Mouse (Mus musculus) testis, adult 10 weeks (tissue): Measurements from ENCODE around the gene 4933415A04Rik. TPM values are rescaled to one million over a fixed set of nuclear protein-coding genes. Genes with fewer than 3 reads are reported as not detected.

ENCODE experiments used
- polyA plus RNA-seq: library from polyadenylated mRNA; stranded (reverse); fragments of 350-450 nt; fragmentation: Illumina TruSeq; extraction: RNeasy Lipid Tissue Mini Kit (QIAGEN cat#74804); gene quantifications from one replicate; pipeline ENCODE4 v1.2.3, GENCODE M21; 2014; ENCODE audit warnings: low read depth, low replicate concordance

Gene 4933415A04Rik
- polyA plus RNA-seq: 0.20 TPM

GRCm38 (mm10) chr11:43586324-43587090, at the start of gene 4933415A04Rik:
Gene 4933415A04Rik, plus strand, starts transcription at chr11:43587040.

GRCm38 (mm10) chr11:43601440-43601839, 14.6 kb downstream of the 4933415A04Rik start, which contains the start of gene Fabp6:
Gene Fabp6, minus strand, starts transcription at chr11:43601540.

Other genes with a start within 250 kb of the 4933415A04Rik start
- gene Pttg1, start 160.8 kb upstream of the 4933415A04Rik start, polyA plus RNA-seq: 71.3 TPM
- 92.9 TPM for gene Slu7, start 153.3 kb upstream of the 4933415A04Rik start, polyA plus RNA-seq
- not detected for gene C1qtnf2, start 112.8 kb upstream of the 4933415A04Rik start, polyA plus RNA-seq
- gene Ccnjl, start 58.3 kb upstream of the 4933415A04Rik start, polyA plus RNA-seq: 2.1 TPM
- gene Fabp6, start 14.5 kb downstream of the 4933415A04Rik start, polyA plus RNA-seq: not detected
- gene Pwwp2a, start 95.0 kb downstream of the 4933415A04Rik start, polyA plus RNA-seq: 25.0 TPM
- 90.5 TPM for gene Ttc1, start 161.0 kb downstream of the 4933415A04Rik start, polyA plus RNA-seq